Mouse (Mus musculus) midbrain, embryonic 12.5 days (tissue): ENCODE results near the gene Gba. TPM values are rescaled to one million over a fixed set of nuclear protein-coding genes. Genes with fewer than 3 reads are reported as not detected.

Experiments used
- ATAC-seq: fragments of 200-750 bp; cut with Nextera tagmentation; 2 replicates; pipeline ENCODE4 v1.8.0; 2017; ENCODE audit warnings: low read depth, moderate TSS enrichment, moderate library complexity; ENCODE audit not compliant: low FRiP score
- H3K27ac ChIP-seq: fragments of 300-500 bp; sonication (generic); replicated peaks from 2 replicates; pipeline ENCODE4 v1.5.1; 2016; ENCODE audit warnings: mild to moderate bottlenecking
- H3K27me3 ChIP-seq: fragments of 300-500 bp; sonication (generic); 2 replicates; pipeline ENCODE4 v1.6.1; 2016; ENCODE audit warnings: mild to moderate bottlenecking
- H3K36me3 ChIP-seq: fragments of 300-500 bp; sonication (generic); 2 replicates; pipeline ENCODE4 v1.6.1; 2016
- H3K4me1 ChIP-seq: fragments of 300-500 bp; sonication (generic); 2 replicates; pipeline ENCODE4 v1.6.1; 2016
- H3K4me2 ChIP-seq: fragments of 300-500 bp; sonication (generic); replicated peaks from 2 replicates; pipeline ENCODE4 v1.6.1; 2016; ENCODE audit warnings: mild to moderate bottlenecking, moderate library complexity
- H3K4me3 ChIP-seq: fragments of 300-500 bp; sonication (generic); 2 replicates; pipeline ENCODE4 v1.5.1; 2016; ENCODE audit warnings: mild to moderate bottlenecking
- H3K9ac ChIP-seq: fragments of 300-500 bp; sonication (generic); replicated peaks from 2 replicates; pipeline ENCODE4 v1.6.1; 2016; ENCODE audit warnings: mild to moderate bottlenecking, moderate library complexity
- H3K9me3 ChIP-seq: fragments of 300-500 bp; sonication (generic); 2 replicates; pipeline ENCODE4 v1.6.1; 2016; ENCODE audit warnings: mild to moderate bottlenecking
- WGBS: fragments of 180-500 bp; shearing (Covaris S2); methylation state at CpG from one replicate; pipeline ENCODE4 v1.1.7; 2016; 5-methylcytosine and 5-hydroxymethylcytosine counted together
- polyA plus RNA-seq: library from polyadenylated mRNA; unstranded; fragments of >200 nt; fragmentation: Nextera tagmentation; extraction: Ambion mirVana; gene quantifications from 2 replicates; pipeline ENCODE4 v1.2.1, GENCODE M21; 2016

Gba gene
- polyA plus RNA-seq, 1 experiment from 2014 or later = 45.8 TPM

- no peak overlapping the region for H3K9ac ChIP-seq
- no peaks in the 10 kb centered on the region for H3K9me3 ChIP-seq
- H3K4me2 ChIP-seq = no peak overlapping the region
- no peak overlapping the region for H3K4me3 ChIP-seq
- WGBS = 35% methylated on average over 23 of the region's 23 CpGs
- peaks cover 18% of the 10 kb centered on the region for H3K27me3 ChIP-seq
- ATAC-seq = no peak
- peaks cover 8% of the 10 kb centered on the region; the same call in 1 of the 2 replicates for H3K36me3 ChIP-seq
- H3K4me1 ChIP-seq = peaks cover 44% of the 10 kb centered on the region
- no peak overlapping the region for H3K27ac ChIP-seq
Observed at GRCm38 (mm10) chr3:89187197-89187596, 15.5 kb upstream of the Gba start.

- Histone ChIP-seq H3K9ac (no peak overlapping the region), H3K4me2 (no peak overlapping the region), H3K4me3 (no peak overlapping the region), H3K9me3 (no peaks in the 10 kb centered on the region), H3K36me3 (peaks cover 7% of the 10 kb centered on the region; the same call in 1 of the 2 replicates), H3K4me1 (peaks cover 41% of the 10 kb centered on the region), H3K27ac (no peak overlapping the region), H3K27me3 (peaks cover 18% of the 10 kb centered on the region)
- WGBS = 59% methylated on average over 18 of the region's 18 CpGs
- no peak for ATAC-seq
Observed at GRCm38 (mm10) chr3:89187690-89188477, 14.8 kb upstream of the Gba start.

- H3K4me1 ChIP-seq = peaks cover 38% of the 10 kb centered on the region
- H3K4me2 ChIP-seq = no peak overlapping the region
- H3K27ac ChIP-seq = no peak overlapping the region
- 65% methylated on average over 12 of the region's 12 CpGs for WGBS
- no peak overlapping the region for H3K9ac ChIP-seq
- no peaks in the 10 kb centered on the region for H3K9me3 ChIP-seq
- H3K36me3 ChIP-seq = peaks cover 7% of the 10 kb centered on the region; the same call in 1 of the 2 replicates
- no peak for ATAC-seq
- H3K4me3 ChIP-seq = no peak overlapping the region
- peaks cover 18% of the 10 kb centered on the region for H3K27me3 ChIP-seq
Observed at GRCm38 (mm10) chr3:89188478-89188875, 14.3 kb upstream of the Gba start.

- no peaks in the 10 kb centered on the region for H3K9me3 ChIP-seq
- H3K4me2 ChIP-seq = no peak overlapping the region
- peaks cover 18% of the 10 kb centered on the region for H3K27me3 ChIP-seq
- WGBS = 87% methylated on average over 8 of the region's 8 CpGs
- ATAC-seq = no peak
- peaks cover 7% of the 10 kb centered on the region; the same call in 1 of the 2 replicates for H3K36me3 ChIP-seq
- no peak overlapping the region for H3K9ac ChIP-seq
- H3K4me1 ChIP-seq = peaks cover 20% of the 10 kb centered on the region
- H3K27ac ChIP-seq = no peak overlapping the region
- no peak overlapping the region for H3K4me3 ChIP-seq
Observed at GRCm38 (mm10) chr3:89190436-89190835, 12.3 kb upstream of the Gba start.

DNA sequence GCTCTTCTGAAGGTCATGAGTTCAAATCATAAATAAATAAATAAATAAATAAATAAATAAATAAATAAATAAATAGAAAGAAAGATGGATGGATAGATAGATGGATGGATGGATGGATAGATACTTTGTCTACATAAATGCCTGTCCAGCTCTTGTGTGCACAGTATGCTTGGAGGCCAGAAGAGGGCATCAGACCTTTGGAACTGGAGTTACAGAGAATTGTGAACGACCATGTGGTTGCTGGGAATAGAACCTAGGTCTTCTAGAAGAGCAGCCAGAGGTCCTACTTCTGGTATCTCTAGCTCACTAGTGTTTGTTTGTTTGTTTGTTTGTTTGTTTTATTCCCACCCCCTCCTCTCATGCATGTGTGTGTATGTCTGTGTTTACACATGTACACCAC, 9.4 kb upstream of the Gba start:
- 65% methylated on average over 1 of the region's 1 CpGs for WGBS
- ATAC-seq = no peak
- H3K27me3 ChIP-seq = 0 out of 2 replicates have a peak, but pooled peaks cover 4% of the 10 kb centered on the region

GRCm38 (mm10) chr3:89193853-89194252, 8.9 kb upstream of the Gba start:
- WGBS = 89% methylated on average over 2 of the region's 2 CpGs
- ATAC-seq = no peak
- H3K4me1 ChIP-seq = peaks cover 8% of the 10 kb centered on the region

More for the DNA sequence above, 9.4 kb upstream of the Gba start:
- H3K4me2 ChIP-seq = no peak overlapping the region
- H3K36me3 ChIP-seq = peaks cover 4% of the 10 kb centered on the region; the same call in 1 of the 2 replicates
- H3K4me1 ChIP-seq = peaks cover 8% of the 10 kb centered on the region
- no peak overlapping the region for H3K9ac ChIP-seq
- no peak overlapping the region for H3K27ac ChIP-seq
- no peak overlapping the region for H3K4me3 ChIP-seq
- no peaks in the 10 kb centered on the region for H3K9me3 ChIP-seq

DNA sequence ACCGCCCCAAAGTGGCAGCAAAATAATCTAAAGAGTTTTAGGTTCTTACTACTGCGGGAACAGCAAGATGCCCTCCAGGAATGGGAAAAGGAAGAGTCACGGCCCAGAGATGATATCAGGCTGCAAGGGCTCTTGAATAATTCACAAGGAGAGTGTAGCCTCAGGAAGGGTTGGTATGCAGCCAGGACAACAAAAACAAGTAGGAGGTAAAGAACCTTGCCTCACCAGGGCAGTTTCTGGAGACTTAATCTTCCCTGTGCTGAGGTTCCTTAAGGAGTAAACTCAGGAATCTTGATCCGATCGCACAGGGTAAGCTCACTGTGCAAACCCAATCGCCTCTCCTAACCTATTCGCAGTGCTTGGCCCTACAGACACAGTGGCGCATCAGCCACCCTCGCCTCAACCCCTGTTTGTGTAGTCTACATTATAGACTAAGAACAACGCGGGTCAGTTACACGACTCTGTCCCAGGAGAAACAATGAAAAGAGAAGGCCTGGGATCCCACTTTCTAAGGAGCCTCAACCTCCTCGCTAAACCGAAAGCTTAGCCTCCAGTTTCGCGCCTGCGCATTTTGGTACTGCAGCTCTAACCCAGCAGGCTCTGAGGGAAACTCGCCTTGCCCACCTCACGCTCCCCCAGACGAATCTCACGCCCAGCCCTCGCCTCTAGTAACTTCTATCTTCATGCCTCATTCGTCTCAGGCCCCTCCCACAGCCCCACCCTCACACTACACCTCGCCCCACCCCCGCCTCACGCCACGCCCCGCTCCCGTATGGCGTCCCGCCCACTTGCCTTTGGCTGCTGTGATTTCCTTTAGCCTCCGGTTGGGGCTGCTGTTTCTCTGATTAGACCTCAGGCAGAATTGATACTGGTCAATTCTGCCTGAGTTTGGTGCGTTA, 6.5 kb upstream of the Gba start:
- peak; percentile 94 for ATAC-seq
- no peaks in the 10 kb centered on the region for H3K27me3 ChIP-seq
- peak overlapping the region; percentile 75 for H3K27ac ChIP-seq
- 8% methylated on average over 33 of the region's 33 CpGs for WGBS
- no peaks in the 10 kb centered on the region for H3K36me3 ChIP-seq
- peak overlapping the region; percentile 53 for H3K4me2 ChIP-seq
- peaks cover 8% of the 10 kb centered on the region for H3K4me1 ChIP-seq
- peak overlapping the region; percentile 33 for H3K4me3 ChIP-seq
- no peaks in the 10 kb centered on the region for H3K9me3 ChIP-seq
- peak overlapping the region; percentile 49 for H3K9ac ChIP-seq

More at GRCm38 (mm10) chr3:89193853-89194252, 8.9 kb upstream of the Gba start:
- Histone ChIP-seq H3K4me3 (no peak overlapping the region), H3K9ac (no peak overlapping the region), H3K9me3 (no peaks in the 10 kb centered on the region), H3K27ac (no peak overlapping the region), H3K4me2 (no peak overlapping the region), H3K36me3 (no peaks in the 10 kb centered on the region), H3K27me3 (no peaks in the 10 kb centered on the region)

- Histone ChIP-seq H3K9me3 (no peaks in the 10 kb centered on the region), H3K9ac (no peak overlapping the region), H3K27ac (no peak overlapping the region), H3K36me3 (peaks cover 5% of the 10 kb centered on the region; the same call in 1 of the 2 replicates), H3K4me3 (no peak overlapping the region), H3K4me1 (peaks cover 15% of the 10 kb centered on the region), H3K4me2 (no peak overlapping the region), H3K27me3 (no peaks in the 10 kb centered on the region)
- WGBS = 83% methylated on average over 3 of the region's 3 CpGs
- ATAC-seq = no peak
Observed at GRCm38 (mm10) chr3:89199839-89200238, 2.9 kb upstream of the Gba start.

DNA sequence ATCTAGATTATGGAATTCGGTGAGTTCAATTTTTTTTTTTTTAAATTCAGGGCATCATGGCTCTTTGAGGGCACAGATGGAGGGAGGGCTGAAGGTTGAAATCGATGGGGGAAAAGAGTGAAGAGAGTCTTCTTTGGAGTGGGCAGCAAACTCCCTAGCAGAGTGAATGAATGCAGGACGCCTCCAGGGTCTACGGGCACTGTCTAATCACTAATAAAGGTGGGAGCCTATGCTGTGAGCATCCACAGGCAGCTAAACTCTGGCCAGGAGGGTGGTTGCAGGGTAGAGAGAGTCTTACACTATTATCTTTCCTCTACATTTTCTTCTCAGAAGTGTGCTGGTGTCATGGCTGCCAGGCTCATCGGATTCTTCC, 400 bp downstream of the Gba start:
- H3K27ac ChIP-seq = no peak overlapping the region
- H3K4me3 ChIP-seq = peak overlapping the region; percentile 56
- H3K4me1 ChIP-seq = peaks cover 8% of the 10 kb centered on the region
- no peaks in the 10 kb centered on the region for H3K27me3 ChIP-seq
- 46% methylated on average over 5 of the region's 5 CpGs for WGBS
- H3K36me3 ChIP-seq = peaks cover 36% of the 10 kb centered on the region
- no peak for ATAC-seq
- no peaks in the 10 kb centered on the region for H3K9me3 ChIP-seq
- H3K9ac ChIP-seq = peak overlapping the region; percentile 58
- peak overlapping the region; percentile 67 for H3K4me2 ChIP-seq

DNA sequence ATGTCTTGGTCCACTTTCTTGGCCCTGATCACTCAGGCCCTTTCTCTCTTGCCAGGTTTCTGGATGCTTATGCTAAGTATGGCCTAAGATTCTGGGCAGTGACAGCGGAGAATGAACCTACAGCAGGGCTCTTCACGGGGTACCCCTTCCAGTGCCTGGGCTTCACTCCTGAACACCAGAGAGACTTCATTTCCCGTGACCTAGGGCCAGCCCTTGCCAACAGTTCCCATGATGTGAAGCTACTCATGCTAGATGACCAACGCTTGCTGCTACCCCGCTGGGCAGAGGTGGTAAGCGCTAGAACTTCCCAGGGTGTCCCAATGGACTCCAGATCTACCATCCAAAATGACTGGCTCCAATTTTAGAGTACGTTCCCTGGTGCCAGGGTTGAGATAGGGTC, 3.4 kb downstream of the Gba start:
- Histone ChIP-seq H3K4me3 (no peak overlapping the region), H3K36me3 (peaks cover 59% of the 10 kb centered on the region), H3K9ac (no peak overlapping the region), H3K27me3 (no peaks in the 10 kb centered on the region), H3K4me2 (no peak overlapping the region), H3K27ac (no peak overlapping the region), H3K9me3 (no peaks in the 10 kb centered on the region), H3K4me1 (peaks cover 8% of the 10 kb centered on the region)
- WGBS = 95% methylated on average over 7 of the region's 7 CpGs
- no peak for ATAC-seq

GRCm38 (mm10) chr3:89206695-89207094, 4.0 kb downstream of the Gba start:
- H3K4me2 ChIP-seq = no peak overlapping the region
- no peak overlapping the region for H3K4me3 ChIP-seq
- H3K9me3 ChIP-seq = no peaks in the 10 kb centered on the region
- peaks cover 59% of the 10 kb centered on the region for H3K36me3 ChIP-seq
- no peaks in the 10 kb centered on the region for H3K27me3 ChIP-seq
- WGBS = 88% methylated on average over 2 of the region's 2 CpGs
- H3K9ac ChIP-seq = no peak overlapping the region
- H3K4me1 ChIP-seq = peaks cover 8% of the 10 kb centered on the region
- ATAC-seq = no peak
- no peak overlapping the region for H3K27ac ChIP-seq
